Mouse (Mus musculus) liver, embryonic 11.5 days (tissue): Measurements from ENCODE around the gene Ifitm2. TPM values are rescaled to one million over a fixed set of nuclear protein-coding genes. Genes with fewer than 3 reads are reported as not detected.

Experiments used
- ATAC-seq: fragments of 200-750 bp; cut with Nextera tagmentation; replicated peaks from 2 replicates; pipeline ENCODE4 v1.8.0; 2017; ENCODE audit warnings: moderate number of reproducible peaks, mild to moderate bottlenecking, moderate TSS enrichment, moderate library complexity; ENCODE audit not compliant: low FRiP score
- DNase-seq: peaks from one replicate; pipeline ENCODE4 v3.0.0-alpha.2; 2017; ENCODE audit warnings: low spot score
- H3K27ac ChIP-seq: fragments of 300-500 bp; sonication (generic); 2 replicates; pipeline ENCODE4 v1.5.1; 2014; ENCODE audit warnings: mild to moderate bottlenecking, low read depth, low read length, control low read depth
- H3K27me3 ChIP-seq: fragments of 300-500 bp; sonication (generic); replicated peaks from 2 replicates; pipeline ENCODE4 v1.6.1; 2014; ENCODE audit warnings: low read length, mixed read lengths; ENCODE audit not compliant: control insufficient read depth, insufficient read depth
- H3K36me3 ChIP-seq: fragments of 300-500 bp; sonication (generic); 2 replicates; pipeline ENCODE4 v1.6.1; 2014; ENCODE audit warnings: mild to moderate bottlenecking, low read length, moderate library complexity, mixed read lengths; ENCODE audit not compliant: control insufficient read depth, insufficient read depth
- H3K4me1 ChIP-seq: fragments of 300-500 bp; sonication (generic); replicated peaks from 2 replicates; pipeline ENCODE4 v1.6.1; 2014; ENCODE audit warnings: low read length, mixed read lengths; ENCODE audit not compliant: control insufficient read depth, insufficient read depth
- H3K4me2 ChIP-seq: fragments of 300-500 bp; sonication (generic); 2 replicates; pipeline ENCODE4 v1.6.1; 2014; ENCODE audit warnings: mild to moderate bottlenecking, control low read depth, moderate library complexity
- H3K4me3 ChIP-seq: fragments of 300-500 bp; sonication (generic); 2 replicates; pipeline ENCODE4 v1.5.1; 2014; ENCODE audit warnings: low read depth, low read length, control low read depth
- H3K9ac ChIP-seq: fragments of 300-500 bp; sonication (generic); 2 replicates; pipeline ENCODE4 v1.6.1; 2014; ENCODE audit warnings: low read depth, low read length, control low read depth
- H3K9me3 ChIP-seq: fragments of 300-500 bp; sonication (generic); 2 replicates; pipeline ENCODE4 v1.6.1; 2016; ENCODE audit warnings: low read length, inconsistent platforms, mixed read lengths; ENCODE audit not compliant: control insufficient read depth
- WGBS: fragments of 180-500 bp; shearing (Covaris S2); extraction: QIAGEN DNeasy Blood & Tissue Kit; methylation state at CpG from one replicate; pipeline ENCODE4 v1.1.7; 2014; 5-methylcytosine and 5-hydroxymethylcytosine counted together
- polyA plus RNA-seq: library from polyadenylated mRNA; unstranded; fragments of >200 nt; fragmentation: Nextera tagmentation; extraction: Ambion mirVana; gene quantifications from 2 replicates; pipeline ENCODE4 v1.2.1, GENCODE M21; 2014

The Ifitm2 gene
- polyA plus RNA-seq, 1 experiment from 2014 or later: 500 TPM

- no peak overlapping the region for H3K9ac ChIP-seq
- peaks cover 3% of the 10 kb centered on the region; the same call in 1 of the 2 replicates for H3K36me3 ChIP-seq
- no peaks in the 10 kb centered on the region for H3K9me3 ChIP-seq
- peaks cover 34% of the 10 kb centered on the region for H3K4me1 ChIP-seq
- WGBS: 79% methylated on average over 4 of the region's 4 CpGs
- no peak overlapping the region for H3K4me3 ChIP-seq
- H3K4me2 ChIP-seq: no peak overlapping the region
- H3K27me3 ChIP-seq: no peaks in the 10 kb centered on the region
- H3K27ac ChIP-seq: no peak overlapping the region
- DNase-seq (no peak), ATAC-seq (no peak)
Measured at GRCm38 (mm10) chr7:140943356-140943755, 12.4 kb downstream of the Ifitm2 start.

- peak overlapping the region; percentile 79; the same call in 1 of the 2 replicates for H3K4me2 ChIP-seq
- no peak overlapping the region for H3K4me3 ChIP-seq
- H3K9ac ChIP-seq: no peak overlapping the region; the same call in 1 of the 2 replicates
- no peak overlapping the region for H3K27ac ChIP-seq
- DNase-seq (no peak), ATAC-seq (no peak)
- H3K36me3 ChIP-seq: peaks cover 3% of the 10 kb centered on the region; the same call in 1 of the 2 replicates
- H3K9me3 ChIP-seq: no peaks in the 10 kb centered on the region
- WGBS: 81% methylated on average over 10 of the region's 10 CpGs
- no peaks in the 10 kb centered on the region for H3K27me3 ChIP-seq
- H3K4me1 ChIP-seq: peaks cover 33% of the 10 kb centered on the region
Measured at GRCm38 (mm10) chr7:140942811-140943210, 13.0 kb downstream of the Ifitm2 start.

GRCm38 (mm10) chr7:140942341-140942740 lies 13.4 kb downstream of the Ifitm2 start:
- H3K36me3 ChIP-seq: peaks cover 3% of the 10 kb centered on the region; the same call in 1 of the 2 replicates
- H3K9ac ChIP-seq: peak overlapping the region; percentile 83
- 60% methylated on average over 9 of the region's 9 CpGs for WGBS
- peak overlapping the region; percentile 79 for H3K4me2 ChIP-seq
- peak overlapping the region; percentile 79 for H3K27ac ChIP-seq
- no peaks in the 10 kb centered on the region for H3K9me3 ChIP-seq
- H3K4me3 ChIP-seq: peak overlapping the region; percentile 64
- no peaks in the 10 kb centered on the region for H3K27me3 ChIP-seq
- DNase-seq (no peak), ATAC-seq (no peak)
- peaks cover 30% of the 10 kb centered on the region for H3K4me1 ChIP-seq

GRCm38 (mm10) chr7:140941222-140942051 lies 14.3 kb downstream of the Ifitm2 start, which contains the start of gene Pgghg:
Pgghg (plus strand) TSS chr7:140941391.
- Histone ChIP-seq H3K9me3 (no peaks in the 10 kb centered on the region), H3K27me3 (peaks cover 5% of the 10 kb centered on the region; the same call in 1 of the 2 replicates), H3K4me1 (peaks cover 21% of the 10 kb centered on the region), H3K9ac (peak within 1 kb of the TSS; percentile 83), H3K4me2 (peak within 1 kb of the TSS; percentile 79), H3K4me3 (peak within 1 kb of the TSS; percentile 64), H3K36me3 (peaks cover 3% of the 10 kb centered on the region; the same call in 1 of the 2 replicates), H3K27ac (peak within 1 kb of the TSS; percentile 79)
- DNase-seq: peak; percentile 90
- peak; percentile 85 for ATAC-seq
- 3% methylated on average over 33 of the region's 33 CpGs for WGBS

- Histone ChIP-seq H3K9ac (no peak overlapping the region), H3K9me3 (no peaks in the 10 kb centered on the region), H3K27me3 (peaks cover 5% of the 10 kb centered on the region; the same call in 1 of the 2 replicates), H3K4me3 (no peak overlapping the region), H3K27ac (no peak overlapping the region), H3K36me3 (no peaks in the 10 kb centered on the region), H3K4me1 (peaks cover 16% of the 10 kb centered on the region), H3K4me2 (no peak overlapping the region)
- ATAC-seq: no peak
- 39% methylated on average over 8 of the region's 8 CpGs for WGBS
- DNase-seq: peak; percentile 32
Measured at GRCm38 (mm10) chr7:140939669-140940171, 16.1 kb downstream of the Ifitm2 start.

- no peaks in the 10 kb centered on the region for H3K36me3 ChIP-seq
- H3K27ac ChIP-seq: no peak overlapping the region; the same call in 1 of the 2 replicates
- H3K4me3 ChIP-seq: no peak overlapping the region
- H3K4me2 ChIP-seq: no peak overlapping the region
- no peak overlapping the region for H3K9ac ChIP-seq
- ATAC-seq: no peak
- no peak for DNase-seq
- peaks cover 16% of the 10 kb centered on the region for H3K4me1 ChIP-seq
- no peaks in the 10 kb centered on the region for H3K9me3 ChIP-seq
- H3K27me3 ChIP-seq: peaks cover 5% of the 10 kb centered on the region; the same call in 1 of the 2 replicates
- WGBS: 25% methylated on average over 2 of the region's 2 CpGs
Measured at GRCm38 (mm10) chr7:140938896-140939295, 16.9 kb downstream of the Ifitm2 start.

GRCm38 (mm10) chr7:140938436-140938835 lies 17.4 kb downstream of the Ifitm2 start:
- no peak for ATAC-seq
- Histone ChIP-seq H3K4me2 (no peak overlapping the region), H3K4me1 (peaks cover 16% of the 10 kb centered on the region), H3K4me3 (no peak overlapping the region), H3K36me3 (no peaks in the 10 kb centered on the region), H3K27ac (no peak overlapping the region), H3K27me3 (peaks cover 5% of the 10 kb centered on the region; the same call in 1 of the 2 replicates), H3K9ac (no peak overlapping the region), H3K9me3 (no peaks in the 10 kb centered on the region)
- WGBS: 32% methylated on average over 3 of the region's 3 CpGs
- DNase-seq: peak; percentile 34

- DNase-seq: no peak
- no peak for ATAC-seq
- no peak overlapping the region for H3K9ac ChIP-seq
- peaks cover 5% of the 10 kb centered on the region; the same call in 1 of the 2 replicates for H3K4me1 ChIP-seq
- no peaks in the 10 kb centered on the region for H3K36me3 ChIP-seq
- no peaks in the 10 kb centered on the region for H3K9me3 ChIP-seq
- H3K27ac ChIP-seq: no peak overlapping the region
- no peak overlapping the region for H3K4me3 ChIP-seq
- H3K27me3 ChIP-seq: peaks cover 31% of the 10 kb centered on the region
- 72% methylated on average over 6 of the region's 6 CpGs for whole genome bisulfite sequencing
- H3K4me2 ChIP-seq: no peak overlapping the region
Measured at GRCm38 (mm10) chr7:140927181-140927580, 28.6 kb downstream of the Ifitm2 start.
